Mouse (Mus musculus) stomach, embryonic 15.5 days (tissue): ENCODE results near the gene Ubash3b. TPM values are rescaled to one million over a fixed set of nuclear protein-coding genes. Genes with fewer than 3 reads are reported as not detected.

Experiments used
- polyA plus RNA-seq: library from polyadenylated mRNA; unstranded; fragments of >200 nt; fragmentation: Nextera tagmentation; extraction: Ambion mirVana; gene quantifications from 2 replicates; pipeline ENCODE4 v1.2.1, GENCODE M21; 2015

Gene Ubash3b
- polyA plus RNA-seq, 1 experiment from 2014 or later = 4.0 TPM

Other genes with a start within 250 kb of the Ubash3b start
- 0.05 TPM in 2 replicates for gene Jhy, start 197.6 kb downstream of the Ubash3b start, polyA plus RNA-seq
- gene Crtam, start 157.1 kb downstream of the Ubash3b start, polyA plus RNA-seq = 0.06 TPM in 1 of 2 replicates, not detected in the other